Comparison of ENCODE assay signal across 8 mouse cellular contexts in genomic region chr4:126752608-126753141, GRCm38 (mm10). TPM values are rescaled to one million over a fixed set of nuclear protein-coding genes. Genes with fewer than 3 reads are reported as not detected.
DNase-seq lines count a peak whose midpoint lies in the region; ATAC-seq and TF ChIP-seq lines count a peak whose summit lies in the region.

No protein-coding gene starts in this region.

- peaks cover 17% of the 10 kb centered on the region for H3K79me2 ChIP-seq in CH12.LX (replicated peaks; ENCODE audit: control insufficient read depth, extremely low read depth, insufficient read depth, poor library complexity, severe bottlenecking)

- 0 out of 2 replicates have a peak, but pooled peaks cover 3% of the 10 kb centered on the region for H3K4me1 ChIP-seq in kidney, adult 2 months (ENCODE audit: control insufficient read depth, insufficient read depth, low read length)
- peaks cover 11 to 51% of the 10 kb centered on the region in 2 experiments for H3K4me1 ChIP-seq in CH12.LX (ENCODE audit: control insufficient read depth in 1 of 2, insufficient read depth in 2 of 2)
- H3K4me1 ChIP-seq in bone marrow, adult 2 months (ENCODE audit: control insufficient read depth, insufficient read depth, low read length) = no peaks in the 10 kb centered on the region
- H3K4me1 ChIP-seq in forebrain, embryonic 11.5 days (replicated peaks; ENCODE audit: control insufficient read depth, insufficient read depth, low read length) = peaks cover 13% of the 10 kb centered on the region
- peaks cover 56% of the 10 kb centered on the region for H3K4me1 ChIP-seq in limb, embryonic 15.5 days
- H3K4me1 ChIP-seq in neural tube, embryonic 14.5 days (ENCODE audit: control insufficient read depth, insufficient read depth, low read length) = peaks cover 42% of the 10 kb centered on the region

- DNase-seq in kidney, adult 2 months = no peak
- no peak for DNase-seq in kidney, postnatal 14 days
- peak; percentile 61 for DNase-seq in CH12.LX (ENCODE audit: extremely low read depth)
- DNase-seq in forebrain, embryonic 11.5 days (ENCODE audit: low spot score) = peak; percentile 72
- no peak for DNase-seq in urinary bladder, adult 2 months (ENCODE audit: low spot score)

- in situ Hi-C loops in CH12.LX (cut with MboI; ENCODE audit: low pct_ligation_motif_present, low pct_unique_long_range_greater_than_20kb, low sequenced_read_pairs) = no loop called here

- no peak for TF ChIP-seq RAD21 in CH12.LX (IDR thresholded peaks at IDR 0.05; ENCODE audit: low read depth, low read length)

- ATAC-seq in forebrain, embryonic 11.5 days (replicated peaks; ENCODE audit: low FRiP score) = peak; percentile 8
- no peak for ATAC-seq in limb, embryonic 15.5 days (ENCODE audit: insufficient number of reproducible peaks, low FRiP score, low TSS enrichment, low read depth)
- ATAC-seq in neural tube, embryonic 14.5 days (ENCODE audit: low read depth) = peak; percentile 12

- no peak for TF ChIP-seq CTCF in kidney, adult 2 months (conservative IDR thresholded peaks at IDR 0.05; ENCODE audit: insufficient read depth, insufficient read length, low read depth, low read length)
- no peak for TF ChIP-seq CTCF in CH12.LX (conservative IDR thresholded peaks at IDR 0.05 in 1 of 2, IDR thresholded peaks at IDR 0.05 in 1 of 2; ENCODE audit: low read depth in 2 of 2, low read length in 2 of 2)
- TF ChIP-seq CTCF in bone marrow, adult 2 months (IDR thresholded peaks at IDR 0.05; ENCODE audit: control insufficient read depth, insufficient read depth, low read length) = 0 out of 2 replicates have a peak, but pooled peaks have one; percentile 17

- H3K4me2 ChIP-seq in CH12.LX (ENCODE audit: insufficient read depth, low read depth, poor library complexity, severe bottlenecking) = peak overlapping the region; percentile 52
- H3K4me2 ChIP-seq in forebrain, embryonic 11.5 days (ENCODE audit: low read depth, low read length, severe bottlenecking) = peak overlapping the region; percentile 99
- peak overlapping the region; percentile 95 for H3K4me2 ChIP-seq in limb, embryonic 15.5 days
- H3K4me2 ChIP-seq in neural tube, embryonic 14.5 days (ENCODE audit: low read depth, low read length) = peak overlapping the region; percentile 97

- peak overlapping the region; percentile 72 for H3K9ac ChIP-seq in CH12.LX (ENCODE audit: insufficient read depth, low read depth)
- peak overlapping the region; percentile 57 for H3K9ac ChIP-seq in forebrain, embryonic 11.5 days (ENCODE audit: low read length)
- H3K9ac ChIP-seq in limb, embryonic 15.5 days = peak overlapping the region; percentile 85
- peak overlapping the region; percentile 69 for H3K9ac ChIP-seq in neural tube, embryonic 14.5 days (replicated peaks; ENCODE audit: low read depth, low read length)

- WGBS in kidney, adult 2 months = under 1% methylated on average over 23 of the region's 23 CpGs
- WGBS in bone marrow, adult 2 months = under 1% methylated on average over 23 of the region's 23 CpGs
- WGBS in forebrain, embryonic 11.5 days = under 1% methylated on average over 23 of the region's 23 CpGs
- under 1% methylated on average over 23 of the region's 23 CpGs for WGBS in limb, embryonic 15.5 days
- under 1% methylated on average over 23 of the region's 23 CpGs for WGBS in neural tube, embryonic 14.5 days

- no peak for TF ChIP-seq POLR2A in kidney, adult 2 months (IDR thresholded peaks at IDR 0.05; ENCODE audit: low read depth, low read length)
- no peak for TF ChIP-seq POLR2A in CH12.LX (IDR thresholded peaks at IDR 0.05; ENCODE audit: low read depth, low read length)
- TF ChIP-seq POLR2A in bone marrow, adult 2 months (IDR thresholded peaks at IDR 0.05; ENCODE audit: borderline replicate concordance, control insufficient read depth, low read depth, low read length) = no peak

- peak overlapping the region; percentile 82 for H3K4me3 ChIP-seq in kidney, adult 2 months (ENCODE audit: insufficient read depth, low read depth, low read length)
- peak overlapping the region; percentile 79 to 87 (median 83) for H3K4me3 ChIP-seq in CH12.LX (replicated peaks in 1 of 3; ENCODE audit: low read depth in 2 of 3, low read length in 2 of 3, poor library complexity in 1 of 3)
- H3K4me3 ChIP-seq in bone marrow, adult 2 months (replicated peaks; ENCODE audit: control insufficient read depth, low read depth, low read length) = peak overlapping the region; percentile 94
- H3K4me3 ChIP-seq in forebrain, embryonic 11.5 days (ENCODE audit: low read depth, low read length) = peak overlapping the region; percentile 56
- peak overlapping the region; percentile 92 for H3K4me3 ChIP-seq in limb, embryonic 15.5 days
- H3K4me3 ChIP-seq in neural tube, embryonic 14.5 days (ENCODE audit: low read depth, low read length) = peak overlapping the region; percentile 67

- dilution Hi-C loops in CH12.LX (cut with MboI; ENCODE audit: extremely low pct_ligation_motif_present, extremely low pct_unique_long_range_greater_than_20kb, low sequenced_read_pairs) = no loop called here

- no peak overlapping the region for H3K27ac ChIP-seq in kidney, adult 2 months (ENCODE audit: insufficient read depth, low read depth, low read length)
- no peak overlapping the region for H3K27ac ChIP-seq in CH12.LX (ENCODE audit: insufficient read depth, low read depth)
- H3K27ac ChIP-seq in bone marrow, adult 2 months (ENCODE audit: control insufficient read depth, insufficient read depth, low read depth, low read length, poor library complexity) = no peak overlapping the region
- peak overlapping the region; percentile 68; the same call in 1 of the 2 replicates for H3K27ac ChIP-seq in forebrain, embryonic 11.5 days (ENCODE audit: low read depth, low read length)
- no peak overlapping the region; the same call in 1 of the 2 replicates for H3K27ac ChIP-seq in limb, embryonic 15.5 days
- H3K27ac ChIP-seq in neural tube, embryonic 14.5 days (ENCODE audit: low read depth, low read length) = peak overlapping the region; percentile 96

- H3K27me3 ChIP-seq in kidney, adult 2 months (replicated peaks; ENCODE audit: control insufficient read depth, insufficient read depth, low read length) = no peaks in the 10 kb centered on the region
- no peaks in the 10 kb centered on the region for H3K27me3 ChIP-seq in CH12.LX (replicated peaks)
- no peaks in the 10 kb centered on the region for H3K27me3 ChIP-seq in forebrain, embryonic 11.5 days (ENCODE audit: control insufficient read depth, insufficient read depth, low read length)
- H3K27me3 ChIP-seq in limb, embryonic 15.5 days = no peaks in the 10 kb centered on the region
- no peaks in the 10 kb centered on the region for H3K27me3 ChIP-seq in neural tube, embryonic 14.5 days (ENCODE audit: control insufficient read depth, insufficient read depth, low read length)

- H3K36me3 ChIP-seq in kidney, adult 2 months (ENCODE audit: control insufficient read depth, insufficient read depth, low read length) = no peaks in the 10 kb centered on the region; the same call in 1 of the 2 replicates
- peaks cover 28 to 48% of the 10 kb centered on the region in 2 experiments for H3K36me3 ChIP-seq in CH12.LX (replicated peaks in 1 of 2; ENCODE audit: control insufficient read depth in 1 of 2, insufficient read depth in 1 of 2, low read length in 1 of 2)
- H3K36me3 ChIP-seq in forebrain, embryonic 11.5 days (ENCODE audit: control insufficient read depth, insufficient read depth, low read length) = no peaks in the 10 kb centered on the region; the same call in 1 of the 2 replicates
- H3K36me3 ChIP-seq in limb, embryonic 15.5 days = peaks cover 29% of the 10 kb centered on the region
- peaks cover 18% of the 10 kb centered on the region for H3K36me3 ChIP-seq in neural tube, embryonic 14.5 days (ENCODE audit: control insufficient read depth, insufficient read depth, low read length)

- no peaks in the 10 kb centered on the region for H3K9me3 ChIP-seq in CH12.LX (replicated peaks; ENCODE audit: low read length)
- no peaks in the 10 kb centered on the region for H3K9me3 ChIP-seq in forebrain, embryonic 11.5 days (ENCODE audit: control insufficient read depth, low read length)
- H3K9me3 ChIP-seq in limb, embryonic 15.5 days = no peaks in the 10 kb centered on the region
- H3K9me3 ChIP-seq in neural tube, embryonic 14.5 days (ENCODE audit: control insufficient read depth, low read length) = no peaks in the 10 kb centered on the region

- TF ChIP-seq EP300 in CH12.LX (IDR thresholded peaks at IDR 0.05; ENCODE audit: low read length) = no peak

RNA-seq across cellular contexts. Expression of gene Ncdn, which starts 0.6 kb away (rescaled TPM):
- 26.0 and 27.7 TPM in 2 replicates for polyA plus RNA-seq in kidney, adult 2 months (2012; rRNA removed)
- 30.6 and 37.1 TPM in 2 replicates for total RNA-seq in CH12.LX (2012; rRNA removed)
- 18.6 and 18.7 TPM in 2 replicates for total RNA-seq in CH12.LX (2014; rRNA removed)
- polyA plus RNA-seq in CH12.LX (2012; ENCODE audit: insufficient read length, low read depth) = 36.3 and 41.2 TPM in 2 replicates
- polyA plus RNA-seq in bone marrow, adult 2 months (2011; ENCODE audit: insufficient read depth, insufficient read length, low replicate concordance, missing spikeins) = 6.2 and 10.2 TPM in 2 replicates
- polyA plus RNA-seq in forebrain, embryonic 11.5 days (2014; fragmentation: Nextera tagmentation; extraction: Ambion mirVana) = 37.3 and 39.7 TPM in 2 replicates
- polyA plus RNA-seq in limb, embryonic 15.5 days (2015; fragmentation: Nextera tagmentation; extraction: Ambion mirVana) = 29.9 and 31.4 TPM in 2 replicates
- 110 and 111 TPM in 2 replicates for polyA plus RNA-seq in neural tube, embryonic 14.5 days (2014; fragmentation: Nextera tagmentation; extraction: Ambion mirVana)
- 26.1 and 27.2 TPM in 2 replicates for polyA plus RNA-seq in urinary bladder, adult 2 months (2012; rRNA removed)

RNA-seq across cellular contexts. Expression of gene AU040320, which starts 0.7 kb away (rescaled TPM):
- polyA plus RNA-seq in kidney, adult 2 months (2012; rRNA removed) = 55.4 and 56.6 TPM in 2 replicates
- total RNA-seq in CH12.LX (2012; rRNA removed) (12.7 and 17.0 TPM in 2 replicates), CH12.LX (2014; rRNA removed) (3.0 and 3.1 TPM in 2 replicates)
- 14.7 and 15.2 TPM in 2 replicates for polyA plus RNA-seq in CH12.LX (2012; ENCODE audit: insufficient read length, low read depth)
- polyA plus RNA-seq in bone marrow, adult 2 months (2011; ENCODE audit: insufficient read depth, insufficient read length, low replicate concordance, missing spikeins) = 7.5 and 13.9 TPM in 2 replicates
- 30.1 and 31.5 TPM in 2 replicates for polyA plus RNA-seq in forebrain, embryonic 11.5 days (2014; fragmentation: Nextera tagmentation; extraction: Ambion mirVana)
- 17.9 and 19.0 TPM in 2 replicates for polyA plus RNA-seq in limb, embryonic 15.5 days (2015; fragmentation: Nextera tagmentation; extraction: Ambion mirVana)
- polyA plus RNA-seq in neural tube, embryonic 14.5 days (2014; fragmentation: Nextera tagmentation; extraction: Ambion mirVana) = 43.2 and 47.2 TPM in 2 replicates
- 20.6 and 24.4 TPM in 2 replicates for polyA plus RNA-seq in urinary bladder, adult 2 months (2012; rRNA removed)

RNA-seq across cellular contexts. Expression of gene Tfap2e, which starts 16.6 kb away (rescaled TPM):
- polyA plus RNA-seq in kidney, adult 2 months (2012; rRNA removed) = not detected in 2 replicates
- total RNA-seq in CH12.LX (2012; rRNA removed) (not detected in 2 replicates), CH12.LX (2014; rRNA removed) (not detected in 2 replicates)
- polyA plus RNA-seq in CH12.LX (2012; ENCODE audit: insufficient read length, low read depth) = not detected in 2 replicates
- not detected in 2 replicates for polyA plus RNA-seq in bone marrow, adult 2 months (2011; ENCODE audit: insufficient read depth, insufficient read length, low replicate concordance, missing spikeins)
- 0.21 and 0.32 TPM in 2 replicates for polyA plus RNA-seq in forebrain, embryonic 11.5 days (2014; fragmentation: Nextera tagmentation; extraction: Ambion mirVana)
- 0.48 and 0.54 TPM in 2 replicates for polyA plus RNA-seq in limb, embryonic 15.5 days (2015; fragmentation: Nextera tagmentation; extraction: Ambion mirVana)
- polyA plus RNA-seq in neural tube, embryonic 14.5 days (2014; fragmentation: Nextera tagmentation; extraction: Ambion mirVana) = not detected in 2 replicates
- polyA plus RNA-seq in urinary bladder, adult 2 months (2012; rRNA removed) = 0.04 TPM in 1 of 2 replicates, not detected in the other

Comparison
In these comparisons a context has a peak if more than half of its experiments do, and no peak if none do; other contexts are left out.
1. DNase-seq: peak in CH12.LX (single experiment) and forebrain, embryonic 11.5 days (single experiment); none in kidney, adult 2 months (single experiment), kidney, postnatal 14 days (single experiment) and urinary bladder, adult 2 months (single experiment).
2. H3K27ac ChIP-seq: peak in forebrain, embryonic 11.5 days (single experiment) and neural tube, embryonic 14.5 days (single experiment); none in kidney, adult 2 months (single experiment), CH12.LX (single experiment), bone marrow, adult 2 months (single experiment) and limb, embryonic 15.5 days (single experiment).
3. Peak in every context shown above with its lines, with median percentiles within 50 percentile points of each other: H3K4me3 ChIP-seq, H3K4me2 ChIP-seq and H3K9ac ChIP-seq.